Mouse (Mus musculus): ENCODE data around the gene Fscn2.

- TF ChIP-seq CTCF (IDR thresholded peaks at IDR 0.05) = no peak
- TF ChIP-seq POLR2A (IDR thresholded peaks at IDR 0.05; ENCODE audit: insufficient read depth, low read depth, low read length) = no peak
- no peak for TF ChIP-seq EP300 (IDR thresholded peaks at IDR 0.05; ENCODE audit: insufficient read depth, low read depth, low read length)
Measured at GRCm38 (mm10) chr11:120320156-120320555, 41.2 kb upstream of the Fscn2 start.

Data from heart, adult 2 months (tissue).